Mouse (Mus musculus): ENCODE data around the gene Nme7. TPM values are rescaled to one million over a fixed set of nuclear protein-coding genes. Genes with fewer than 3 reads are reported as not detected.

Nme7 gene
- total and polyA plus RNA-seq, 3 experiments, result 23.5 to 33.2 (median 25.3) TPM

DNA sequence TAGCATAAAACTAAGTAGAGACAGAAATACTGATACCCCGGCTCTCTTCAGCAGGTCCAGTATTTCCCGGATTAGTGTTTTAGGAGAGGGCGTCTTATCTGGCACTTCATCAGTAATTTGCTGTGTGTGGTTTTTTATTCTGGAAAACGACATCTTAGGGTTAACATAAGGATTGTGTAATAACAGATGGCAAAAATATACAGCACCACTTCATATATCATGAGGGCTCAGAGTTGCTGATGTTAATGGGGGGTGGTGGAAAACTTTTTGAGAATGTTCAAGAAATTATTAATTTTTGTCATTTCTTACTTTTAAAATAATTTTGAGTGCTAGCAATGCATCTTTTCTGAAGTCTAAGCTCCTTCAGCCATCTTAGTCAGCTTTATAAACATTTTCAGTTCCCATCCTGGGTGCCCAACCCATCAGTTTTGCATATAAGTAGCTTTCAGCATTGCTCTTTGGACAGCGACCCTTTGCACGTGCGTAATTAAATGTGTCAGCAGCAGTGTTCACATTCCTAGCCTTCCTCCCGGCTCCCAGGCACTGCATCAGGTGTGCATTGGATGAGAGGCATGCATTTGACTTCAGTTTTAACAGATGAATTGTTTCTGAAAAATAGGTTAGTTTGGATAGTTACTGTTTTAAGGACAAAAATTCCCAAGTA is 19.2 kb downstream of the Nme7 start:
- H3K4me2 ChIP-seq (ENCODE audit: insufficient read depth, low read depth, poor library complexity, severe bottlenecking), result no peak overlapping the region
- H3K27ac ChIP-seq (ENCODE audit: insufficient read depth, low read depth), result no peak overlapping the region
- DNase-seq (ENCODE audit: extremely low read depth), result no peak
- H3K27me3 ChIP-seq (replicated peaks), result no peaks in the 10 kb centered on the region
- dilution Hi-C loops (cut with MboI; ENCODE audit: extremely low pct_ligation_motif_present, extremely low pct_unique_long_range_greater_than_20kb, low sequenced_read_pairs), result no loop called here
- peak; percentile 33; the same call in 1 of the 2 replicates for TF ChIP-seq BHLHE40 (IDR thresholded peaks at IDR 0.05; ENCODE audit: low read depth, low read length)
- TF ChIP-seq CHD1 (IDR thresholded peaks at IDR 0.05; ENCODE audit: low read depth, low read length), result no peak
- TF ChIP-seq GABPA (IDR thresholded peaks at IDR 0.05; ENCODE audit: insufficient replicate concordance, low read depth, low read length), result no peak
- TF ChIP-seq NELFE (IDR thresholded peaks at IDR 0.05; ENCODE audit: low read depth, low read length), result no peak
- TF ChIP-seq PAX5 (IDR thresholded peaks at IDR 0.05; ENCODE audit: low read length), result no peak
- H3K4me3 ChIP-seq (replicated peaks in 1 of 3; ENCODE audit: low read depth in 2 of 3, low read length in 2 of 3, poor library complexity in 1 of 3), result no peak overlapping the region
- peaks cover 0 to 23% of the 10 kb centered on the region in 2 experiments for H3K36me3 ChIP-seq (replicated peaks in 1 of 2; ENCODE audit: control insufficient read depth in 1 of 2, insufficient read depth in 1 of 2, low read length in 1 of 2)
- H3K9ac ChIP-seq (ENCODE audit: insufficient read depth, low read depth), result no peak overlapping the region
- peaks cover 0 to 15% of the 10 kb centered on the region in 2 experiments; a peak in 2 of 4 replicates for H3K4me1 ChIP-seq (ENCODE audit: control insufficient read depth in 1 of 2, insufficient read depth in 2 of 2)
- H3K79me2 ChIP-seq (replicated peaks; ENCODE audit: control insufficient read depth, extremely low read depth, insufficient read depth, poor library complexity, severe bottlenecking), result no peaks in the 10 kb centered on the region
- no peaks in the 10 kb centered on the region for H3K9me3 ChIP-seq (replicated peaks; ENCODE audit: low read length)
- in situ Hi-C loops (cut with MboI; ENCODE audit: low pct_ligation_motif_present, low pct_unique_long_range_greater_than_20kb, low sequenced_read_pairs), result loop anchor here (25.0 kb wide), 1 partner anchor 789 kb away; no protein-coding TSS in a partner anchor

GRCm38 (mm10) chr1:164324221-164324620 is 20.3 kb downstream of the Nme7 start:
- dilution Hi-C loops (cut with MboI; ENCODE audit: extremely low pct_ligation_motif_present, extremely low pct_unique_long_range_greater_than_20kb, low sequenced_read_pairs) (no loop called here), in situ Hi-C loops (cut with MboI; ENCODE audit: low pct_ligation_motif_present, low pct_unique_long_range_greater_than_20kb, low sequenced_read_pairs) (loop anchor here (25.0 kb wide), 1 partner anchor 788 kb away; no protein-coding TSS in a partner anchor)
- Histone ChIP-seq H3K36me3 (replicated peaks in 1 of 2; ENCODE audit: control insufficient read depth in 1 of 2, insufficient read depth in 1 of 2, low read length in 1 of 2) (peaks cover 4 to 19% of the 10 kb centered on the region in 2 experiments), H3K27me3 (replicated peaks) (no peaks in the 10 kb centered on the region), H3K4me1 (ENCODE audit: control insufficient read depth in 1 of 2, insufficient read depth in 2 of 2) (peaks cover 0 to 18% of the 10 kb centered on the region in 2 experiments; a peak in 2 of 4 replicates), H3K9ac (ENCODE audit: insufficient read depth, low read depth) (no peak overlapping the region), H3K4me3 (replicated peaks in 1 of 3; ENCODE audit: low read depth in 2 of 3, low read length in 2 of 3, poor library complexity in 1 of 3) (no peak overlapping the region), H3K4me2 (ENCODE audit: insufficient read depth, low read depth, poor library complexity, severe bottlenecking) (no peak overlapping the region), H3K9me3 (replicated peaks; ENCODE audit: low read length) (no peaks in the 10 kb centered on the region), H3K79me2 (replicated peaks; ENCODE audit: control insufficient read depth, extremely low read depth, insufficient read depth, poor library complexity, severe bottlenecking) (no peaks in the 10 kb centered on the region), H3K27ac (ENCODE audit: insufficient read depth, low read depth) (no peak overlapping the region)
- TF ChIP-seq POLR2A (IDR thresholded peaks at IDR 0.05; ENCODE audit: low read depth, low read length) (no peak), TBP (conservative IDR thresholded peaks at IDR 0.05; ENCODE audit: low read depth, low read length) (no peak), E2F4 (IDR thresholded peaks at IDR 0.05; ENCODE audit: insufficient replicate concordance, low read depth, low read length) (no peak), MYC (IDR thresholded peaks at IDR 0.05; ENCODE audit: low read depth, low read length) (no peak), ZNF384 (IDR thresholded peaks at IDR 0.05; ENCODE audit: low read depth, low read length) (no peak), JUND (conservative IDR thresholded peaks at IDR 0.05; ENCODE audit: low read depth, low read length) (no peak), CHD1 (IDR thresholded peaks at IDR 0.05; ENCODE audit: low read depth, low read length) (no peak), JUN (IDR thresholded peaks at IDR 0.05; ENCODE audit: insufficient read depth, low read depth, low read length) (no peak), MAFK (IDR thresholded peaks at IDR 0.05; ENCODE audit: insufficient replicate concordance, low read length) (no peak), KAT2A (IDR thresholded peaks at IDR 0.05; ENCODE audit: insufficient replicate concordance, low read length) (no peak)
- no peak for DNase-seq (ENCODE audit: extremely low read depth)

All from CH12.LX (cell line).